Mouse (Mus musculus) cortical plate, adult 2 months (tissue): ENCODE results near the gene Cyp2d22.

ENCODE experiments used
- CTCF ChIP-seq: fragments of 200-500 bp; IDR thresholded peaks from 2 replicates; pipeline ENCODE4 v1.5.1; 2011; ENCODE audit warnings: mild to moderate bottlenecking, control low read depth, low read length; ENCODE audit not compliant: insufficient read depth; ENCODE audit errors: extremely low read depth
- POLR2A ChIP-seq: fragments of 200-500 bp; IDR thresholded peaks from 2 replicates; pipeline ENCODE4 v1.6.1; 2011; ENCODE audit warnings: mild to moderate bottlenecking, low read length, control low read depth; ENCODE audit not compliant: insufficient read depth; ENCODE audit errors: extremely low read depth

GRCm38 (mm10) chr15:82372446-82372845 lies 7.6 kb downstream of the Cyp2d22 start:
- TF ChIP-seq CTCF = no peak
- no peak for TF ChIP-seq POLR2A
